Mouse (Mus musculus): ENCODE data around the gene Pamr1.

Pamr1 gene

GRCm38 (mm10) chr2:102549611-102550266 lies at the start of gene Pamr1:
Pamr1 (plus strand) TSS chr2:102550012.
- peak; percentile 28 for DNase-seq

DNA sequence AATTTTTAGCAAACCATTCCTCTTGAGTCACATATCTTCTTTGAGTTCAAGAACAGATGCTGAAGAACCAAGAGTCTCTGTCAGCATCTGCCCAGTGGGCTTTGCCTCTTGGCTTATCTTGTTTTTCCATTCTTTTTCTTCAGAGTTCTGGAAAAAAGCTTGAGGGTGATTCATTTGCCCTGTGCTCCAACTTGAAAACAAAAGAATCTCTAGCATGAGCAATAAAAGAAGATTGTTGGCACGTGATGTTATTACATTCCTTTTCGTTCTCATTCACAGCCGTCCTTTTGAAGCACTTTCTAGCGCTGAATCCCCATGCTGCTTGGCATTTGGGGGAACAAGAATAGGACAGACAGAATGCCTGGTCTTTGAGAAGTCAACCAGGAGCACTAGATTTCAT lies 42.2 kb upstream of the Pamr1 start:
- DNase-seq = no peak

DNA sequence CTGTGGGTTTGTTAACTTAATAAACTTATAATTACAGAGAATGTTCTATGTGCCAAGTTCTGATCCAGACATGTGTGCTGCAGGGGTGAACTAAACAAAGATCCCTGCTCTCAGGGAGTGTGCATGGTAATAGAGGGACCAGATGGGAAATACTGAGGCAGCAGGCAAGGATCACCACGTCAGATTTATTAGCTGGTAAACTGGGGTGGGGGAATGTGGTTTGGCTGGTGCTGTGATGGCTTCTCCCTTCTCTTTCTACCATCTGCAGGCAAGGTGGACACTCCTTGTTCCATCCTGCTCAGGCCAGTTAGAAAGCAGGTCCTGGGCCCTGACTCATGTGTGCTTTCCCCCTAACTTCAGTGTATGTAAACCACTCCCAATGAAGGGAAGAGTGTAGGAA lies 41.7 kb upstream of the Pamr1 start:
- no peak for DNase-seq

GRCm38 (mm10) chr2:102519956-102520355 lies 29.9 kb upstream of the Pamr1 start:
- no peak for DNase-seq

DNA sequence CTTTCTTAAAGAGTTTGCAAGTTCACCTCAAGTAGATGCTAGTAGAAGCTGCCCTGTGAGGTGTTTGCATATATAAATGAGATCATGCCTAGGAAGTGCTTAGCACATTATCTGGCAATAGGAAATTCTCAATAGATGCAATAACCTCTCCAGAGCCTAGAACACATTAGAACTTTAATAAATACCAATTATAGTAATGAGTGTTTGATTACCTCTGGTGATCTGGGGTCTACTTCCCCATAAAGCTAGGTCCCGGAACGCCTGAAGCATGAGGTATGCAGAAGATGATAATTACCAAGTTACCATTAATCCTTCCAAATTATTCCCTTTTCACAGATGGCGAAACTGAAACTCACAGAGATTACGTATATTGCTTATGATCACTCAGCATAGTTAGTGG lies 22.2 kb upstream of the Pamr1 start:
- DNase-seq = no peak

DNA sequence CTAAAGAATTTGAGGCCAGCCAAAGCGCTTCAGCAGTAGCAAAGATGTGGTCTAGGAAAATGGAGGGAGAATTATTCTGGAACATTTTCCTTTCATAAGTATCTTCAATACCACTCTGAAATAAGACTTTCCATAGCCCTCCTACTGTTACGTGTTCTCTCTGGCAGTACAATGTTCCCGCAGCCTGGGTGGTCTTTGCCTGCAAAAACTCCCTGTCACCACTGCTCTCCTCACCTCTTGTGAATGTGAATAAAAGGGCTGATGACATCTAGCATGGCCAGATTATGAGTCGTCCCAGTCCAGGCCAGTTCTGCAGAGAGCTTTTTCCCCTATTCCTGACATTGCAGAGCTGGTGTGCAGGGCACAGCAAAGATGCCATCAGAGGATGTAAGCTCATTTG lies 16.4 kb upstream of the Pamr1 start:
- no peak for DNase-seq

DNA sequence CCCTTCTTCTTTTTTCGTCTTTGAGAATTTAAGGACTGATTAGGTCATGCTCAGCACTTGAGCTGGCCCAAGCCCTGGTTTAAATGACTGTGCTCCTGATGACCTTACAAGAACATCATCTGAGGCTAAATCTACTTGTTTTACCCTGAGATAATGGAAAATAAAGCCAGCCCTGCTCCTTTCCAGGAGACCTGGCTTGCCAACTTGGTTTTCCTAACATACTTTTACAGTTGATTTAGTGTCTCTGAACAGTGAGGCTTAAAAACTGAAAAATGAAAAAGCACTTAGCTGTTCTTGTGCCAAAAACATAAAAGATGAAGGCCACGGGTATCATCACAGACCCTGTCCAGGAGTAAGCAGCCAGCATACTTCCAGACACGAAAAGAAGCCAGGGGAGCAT lies 13.0 kb upstream of the Pamr1 start:
- no peak for DNase-seq

GRCm38 (mm10) chr2:102540438-102541230 lies 9.2 kb upstream of the Pamr1 start:
- no peak for DNase-seq

DNA sequence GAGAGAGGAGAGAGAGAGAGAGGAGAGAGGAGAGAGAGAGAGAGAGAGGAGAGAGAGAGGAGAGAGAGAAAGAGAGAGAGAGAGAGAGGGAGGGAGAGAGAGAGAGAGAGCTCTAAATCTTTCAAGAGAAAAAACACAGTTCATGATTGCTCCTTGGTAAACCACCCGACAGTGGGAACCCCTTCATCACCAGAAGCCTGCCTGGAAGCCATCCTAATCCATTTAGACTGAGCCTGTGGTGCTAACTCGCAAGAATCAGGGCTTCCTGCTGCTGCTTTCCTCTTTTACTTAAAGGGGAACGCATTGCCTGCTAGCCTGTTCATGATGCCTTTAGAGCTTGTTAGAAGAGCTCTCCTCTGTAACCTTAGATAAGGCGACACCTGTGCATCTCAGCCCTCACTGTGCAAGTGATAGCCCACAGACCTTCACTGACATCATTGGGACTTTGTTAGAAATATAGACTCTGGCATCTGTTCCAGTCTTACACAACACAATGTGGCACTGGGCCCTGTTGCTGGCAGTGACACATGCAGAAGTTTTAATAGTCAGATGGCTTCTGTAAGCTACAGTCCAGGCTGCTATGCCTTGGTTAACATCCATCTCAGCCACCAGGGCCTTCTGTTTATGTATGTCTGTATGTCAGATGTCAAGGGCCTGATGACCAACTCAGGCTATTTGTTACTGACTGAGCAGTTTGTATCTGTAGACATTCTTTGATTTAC lies 8.2 kb upstream of the Pamr1 start:
- DNase-seq = no peak

GRCm38 (mm10) chr2:102543961-102544719 lies 5.7 kb upstream of the Pamr1 start:
- DNase-seq = no peak

DNA sequence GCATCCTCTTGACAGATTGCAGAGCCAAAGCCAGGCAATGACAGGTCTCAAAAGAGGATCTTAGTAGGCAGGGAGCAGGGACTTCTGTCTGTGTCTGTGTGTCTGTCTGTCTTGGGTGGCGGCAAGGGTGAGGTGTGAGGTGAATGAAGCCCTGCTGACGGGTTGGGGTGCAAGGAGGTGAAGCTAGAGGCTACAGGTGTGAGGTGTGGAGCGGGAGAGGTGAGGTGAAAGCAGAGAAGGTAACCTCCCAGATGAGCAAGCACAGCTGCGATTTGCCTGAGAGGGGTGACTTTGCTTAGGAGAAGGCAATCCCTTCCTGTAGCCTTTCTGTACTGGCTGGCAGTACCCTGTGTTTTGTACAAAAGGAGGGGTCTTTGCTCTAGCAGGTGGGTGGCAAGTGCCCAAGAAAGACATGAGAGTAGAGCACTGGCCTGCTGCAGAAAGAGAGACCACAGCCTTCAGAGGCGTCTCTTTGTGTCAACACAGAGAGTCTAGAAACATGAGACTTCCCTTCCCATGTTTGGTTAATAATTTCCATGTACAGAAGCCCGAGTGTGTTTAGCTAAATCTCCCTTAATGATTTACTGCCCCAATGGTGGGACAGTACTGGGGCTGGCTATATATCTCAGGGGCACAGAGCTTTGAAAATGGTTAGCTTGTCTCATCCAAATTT lies 1.2 kb downstream of the Pamr1 start:
- DNase-seq = no peak

DNA sequence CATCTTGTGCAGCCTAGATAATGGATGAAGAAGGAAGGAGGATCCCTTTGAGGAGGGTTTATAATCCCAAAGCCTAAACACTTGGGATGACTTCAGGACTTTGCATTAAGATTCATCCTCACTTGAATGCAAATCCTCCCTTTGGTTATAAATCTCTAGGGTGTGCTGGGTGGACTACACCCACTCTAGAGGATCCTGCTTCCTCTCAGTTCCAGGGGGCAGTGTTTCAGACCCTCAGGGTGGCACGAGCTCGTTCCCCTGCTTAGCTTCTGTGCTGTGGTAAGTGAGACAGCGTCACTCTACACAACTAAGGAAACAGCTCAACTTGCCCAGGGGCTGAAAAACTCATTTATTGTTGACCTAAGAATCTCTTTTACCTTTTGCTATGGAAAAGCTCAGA lies 1.8 kb downstream of the Pamr1 start:
- DNase-seq = no peak

- DNase-seq = no peak
These were observed 2.3 kb downstream of the Pamr1 start for GRCm38 (mm10) chr2:102552095-102552537.

DNA sequence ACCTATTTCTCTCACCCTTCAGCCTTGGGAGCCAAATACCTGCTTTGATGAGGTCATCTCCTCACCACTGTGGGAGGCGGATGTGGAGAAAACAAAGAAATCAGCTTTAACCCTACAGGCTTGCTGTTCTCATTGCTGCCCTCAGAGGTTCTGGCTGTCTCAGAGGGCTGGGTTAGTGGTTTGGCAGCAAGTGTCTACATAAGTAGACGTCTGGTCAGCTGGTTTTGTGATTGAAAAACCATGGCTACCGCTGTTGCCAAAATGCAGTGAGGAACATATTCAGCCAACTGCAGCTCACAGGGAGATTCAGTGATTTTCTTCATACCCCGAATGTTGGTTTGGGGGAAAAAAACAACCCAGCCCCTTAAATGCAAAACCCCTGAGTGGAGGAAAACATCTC lies 7.3 kb downstream of the Pamr1 start:
- DNase-seq = no peak

- no peak for DNase-seq
These were observed 9.2 kb downstream of the Pamr1 start for GRCm38 (mm10) chr2:102558965-102559364.

DNA sequence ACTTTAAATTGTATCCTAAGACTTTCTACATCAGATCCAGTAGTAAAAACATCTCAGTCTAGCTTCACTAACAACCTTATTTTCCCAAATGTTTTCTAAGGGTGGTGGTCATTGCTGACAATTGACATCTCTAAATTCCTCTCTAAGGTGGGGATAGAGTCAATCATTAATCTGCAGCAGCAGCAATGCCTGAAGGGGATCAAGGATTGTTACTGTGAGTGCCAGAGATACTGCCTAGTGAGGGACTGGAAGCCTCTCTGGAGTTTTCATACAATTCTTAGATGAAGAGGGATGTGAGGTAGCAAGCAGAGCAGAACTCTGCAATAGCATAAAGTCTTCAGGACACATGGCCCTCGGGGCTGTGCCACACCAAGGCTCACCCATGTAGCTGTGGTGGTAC lies 14.0 kb downstream of the Pamr1 start:
- DNase-seq = no peak

DNA sequence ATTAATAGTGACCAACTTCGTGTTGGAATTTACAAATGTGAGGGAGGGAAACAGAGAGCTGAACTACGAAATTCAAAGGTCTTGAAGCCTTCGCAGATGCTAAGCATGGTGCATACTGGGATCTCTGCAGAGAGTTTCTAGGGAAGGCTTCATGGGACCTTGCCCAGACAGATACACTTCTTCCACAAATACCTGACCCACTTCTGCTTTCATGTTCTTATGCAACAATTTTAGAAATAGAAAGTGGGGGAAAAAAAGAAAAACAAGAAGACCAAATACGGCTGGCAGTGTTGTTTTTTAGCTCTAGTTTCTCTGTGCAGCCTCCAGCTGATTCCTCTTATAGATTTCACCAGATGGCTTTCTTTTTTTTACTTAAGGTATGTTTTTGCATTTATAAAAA lies 29.4 kb downstream of the Pamr1 start:
- no peak for DNase-seq

- DNase-seq = peak; percentile 45
These were observed 40.2 kb downstream of the Pamr1 start for GRCm38 (mm10) chr2:102589977-102590376.

DNA sequence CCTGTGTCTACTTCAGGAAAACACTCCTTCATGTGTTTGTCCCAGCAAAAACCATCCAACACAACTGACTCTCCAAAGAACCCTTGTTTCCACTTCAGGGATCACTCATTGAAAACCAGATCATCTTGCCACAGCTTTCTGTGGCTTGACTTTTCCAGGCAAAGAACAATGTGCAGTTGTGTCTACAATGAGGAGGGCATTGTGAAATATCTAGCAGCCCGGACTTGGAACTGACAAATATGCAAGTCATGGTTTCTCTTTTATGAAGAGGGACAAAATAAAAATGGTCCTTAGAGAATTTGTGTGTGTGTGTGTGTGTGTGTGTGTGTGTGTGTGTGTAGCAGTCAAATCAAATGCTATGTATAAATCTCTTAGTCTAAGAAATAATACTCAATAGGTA lies 44.7 kb downstream of the Pamr1 start:
- no peak for DNase-seq

- DNase-seq = no peak
These were observed 45.8 kb downstream of the Pamr1 start for GRCm38 (mm10) chr2:102595395-102596130.

DNA sequence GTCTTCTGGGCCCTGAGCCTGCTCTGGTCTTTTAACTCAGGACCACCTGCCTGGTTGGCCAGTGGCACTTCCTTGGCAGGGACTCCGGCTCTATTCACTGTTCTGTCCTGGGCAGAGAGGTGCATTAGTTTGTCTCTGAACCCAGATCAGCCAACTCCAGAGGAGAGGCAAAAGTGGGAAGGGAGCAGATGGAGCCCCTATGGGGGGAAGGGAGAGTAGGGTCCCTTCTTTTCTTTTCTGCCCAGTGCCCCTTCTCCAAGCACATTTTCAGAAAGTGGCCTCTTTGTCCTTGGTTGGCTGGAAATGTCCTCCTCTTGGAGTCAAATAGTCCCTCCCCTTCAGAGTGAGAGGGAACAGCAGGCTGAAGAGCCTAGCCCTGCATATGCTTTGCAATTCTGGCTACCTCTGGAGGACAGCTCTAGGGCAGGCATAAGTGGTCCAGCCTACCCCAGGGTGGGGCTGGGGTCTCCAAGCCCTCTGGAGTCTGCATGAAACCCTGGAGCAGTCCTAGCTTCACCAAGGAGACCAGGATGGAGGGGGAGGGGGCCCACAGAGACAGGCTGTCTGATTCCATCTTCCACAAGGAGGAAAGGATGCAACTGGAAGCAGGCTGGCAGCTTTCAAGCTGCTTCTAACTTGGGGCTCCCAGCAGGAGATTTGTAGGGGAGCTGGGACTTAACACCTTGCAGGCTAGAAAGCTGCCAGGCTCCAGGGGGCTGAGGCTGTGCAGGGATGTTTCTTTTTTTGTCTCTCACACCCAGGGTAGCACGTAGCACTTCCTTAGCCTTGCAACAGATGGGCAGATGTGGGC lies 49.3 kb downstream of the Pamr1 start:
- DNase-seq = peak; percentile 30

Data from cerebellum, adult 9-10 months (tissue).